Mouse (Mus musculus): ENCODE results near the gene Gm21060. TPM values are rescaled to one million over a fixed set of nuclear protein-coding genes. Genes with fewer than 3 reads are reported as not detected.
"Not testable (repeated sequence)": the region's sequence is repeated elsewhere in the genome, so short reads cannot be mapped to it uniquely, and the experiment has no call there.

Gm21060 gene
- not detected in 2 replicates for polyA plus RNA-seq (2016; fragmentation: Nextera tagmentation; extraction: Ambion mirVana)

DNA sequence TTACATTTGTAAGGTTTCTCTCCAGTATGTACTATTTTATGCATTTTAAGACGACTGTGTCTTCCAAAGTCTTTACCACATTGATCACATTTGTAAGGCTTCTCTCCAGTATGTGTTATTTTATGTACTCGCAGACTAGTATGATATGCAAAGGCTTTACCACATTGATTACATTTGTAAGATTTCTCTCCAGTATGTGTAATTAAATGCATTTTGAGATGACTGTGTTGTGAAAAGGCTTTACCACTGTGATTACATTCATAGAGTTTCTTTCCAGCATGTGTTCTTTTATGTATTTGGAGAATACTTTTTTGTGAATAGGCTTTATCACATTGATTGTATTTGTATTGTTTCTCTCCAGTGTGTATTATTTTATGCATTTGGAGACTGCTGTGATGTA, at the start of gene Gm21060:
Gene Gm21060 (minus strand): TSS at position 101 of the 400 bp plus-strand sequence.
- Histone ChIP-seq H3K9me3 (replicated peaks) (peaks cover 3% of the 10 kb centered on the region; the same call in 1 of the 2 replicates), H3K4me3 (no peak within 1 kb of the TSS), H3K36me3 (no peaks in the 10 kb centered on the region), H3K27me3 (replicated peaks) (no peaks in the 10 kb centered on the region), H3K9ac (no peak within 1 kb of the TSS), H3K4me2 (no peak within 1 kb of the TSS), H3K4me1 (replicated peaks) (no peaks in the 10 kb centered on the region), H3K27ac (ENCODE audit: poor library complexity, severe bottlenecking) (no peak within 1 kb of the TSS)
- WGBS = 73% methylated on average over 2 of the region's 2 CpGs
- no peak for ATAC-seq (ENCODE audit: insufficient number of reproducible peaks, low FRiP score)

- not testable (repeated sequence) for ATAC-seq (ENCODE audit: insufficient number of reproducible peaks, low FRiP score)
Measured at GRCm38 (mm10) chr19:61320844-61321243, 24.0 kb upstream of the Gm21060 start.

GRCm38 (mm10) chr19:61313185-61313584, 16.3 kb upstream of the Gm21060 start:
- not testable (repeated sequence) for H3K9me3 ChIP-seq (replicated peaks); H3K36me3 ChIP-seq; H3K4me1 ChIP-seq (replicated peaks); H3K9ac ChIP-seq; H3K27me3 ChIP-seq (replicated peaks); H3K4me3 ChIP-seq; ATAC-seq (ENCODE audit: insufficient number of reproducible peaks, low FRiP score); H3K27ac ChIP-seq (ENCODE audit: poor library complexity, severe bottlenecking)
- WGBS = 39% methylated on average over 11 of the region's 11 CpGs
- H3K4me2 ChIP-seq = 0 out of 2 replicates have a peak overlapping the region, but pooled peaks have one; percentile 6

More at GRCm38 (mm10) chr19:61320844-61321243, 24.0 kb upstream of the Gm21060 start:
- 73% methylated on average over 3 of the region's 3 CpGs for WGBS
- not testable (repeated sequence) for H3K27ac ChIP-seq (ENCODE audit: poor library complexity, severe bottlenecking); H3K9ac ChIP-seq; H3K9me3 ChIP-seq (replicated peaks); H3K4me2 ChIP-seq; H3K27me3 ChIP-seq (replicated peaks); H3K4me3 ChIP-seq; H3K36me3 ChIP-seq; H3K4me1 ChIP-seq (replicated peaks)

- H3K27me3 ChIP-seq (replicated peaks); H3K4me3 ChIP-seq; H3K9me3 ChIP-seq (replicated peaks); H3K27ac ChIP-seq (ENCODE audit: poor library complexity, severe bottlenecking); H3K36me3 ChIP-seq; ATAC-seq (ENCODE audit: insufficient number of reproducible peaks, low FRiP score); H3K9ac ChIP-seq; H3K4me1 ChIP-seq (replicated peaks); H3K4me2 ChIP-seq: not testable (repeated sequence)
- 85% methylated on average over 10 of the region's 10 CpGs for WGBS
Measured at GRCm38 (mm10) chr19:61312400-61312799, 15.5 kb upstream of the Gm21060 start.

- not testable (repeated sequence) for H3K4me1 ChIP-seq (replicated peaks); ATAC-seq (ENCODE audit: insufficient number of reproducible peaks, low FRiP score); H3K4me3 ChIP-seq; H3K4me2 ChIP-seq; H3K27me3 ChIP-seq (replicated peaks); H3K9ac ChIP-seq; H3K36me3 ChIP-seq; H3K9me3 ChIP-seq (replicated peaks)
- H3K27ac ChIP-seq (ENCODE audit: poor library complexity, severe bottlenecking) = peak overlapping the region; percentile 70; the same call in 1 of the 2 replicates
- WGBS = 55% methylated on average over 1 of the region's 1 CpGs
Measured at GRCm38 (mm10) chr19:61308083-61308482, 11.2 kb upstream of the Gm21060 start.

- H3K27me3 ChIP-seq (replicated peaks); H3K4me3 ChIP-seq; H3K27ac ChIP-seq (ENCODE audit: poor library complexity, severe bottlenecking); H3K4me1 ChIP-seq (replicated peaks); H3K4me2 ChIP-seq; H3K9me3 ChIP-seq (replicated peaks); ATAC-seq (ENCODE audit: insufficient number of reproducible peaks, low FRiP score); H3K9ac ChIP-seq; H3K36me3 ChIP-seq: not testable (repeated sequence)
- 74% methylated on average over 4 of the region's 4 CpGs for WGBS
Measured at GRCm38 (mm10) chr19:61285033-61285432, 11.8 kb downstream of the Gm21060 start.

DNA sequence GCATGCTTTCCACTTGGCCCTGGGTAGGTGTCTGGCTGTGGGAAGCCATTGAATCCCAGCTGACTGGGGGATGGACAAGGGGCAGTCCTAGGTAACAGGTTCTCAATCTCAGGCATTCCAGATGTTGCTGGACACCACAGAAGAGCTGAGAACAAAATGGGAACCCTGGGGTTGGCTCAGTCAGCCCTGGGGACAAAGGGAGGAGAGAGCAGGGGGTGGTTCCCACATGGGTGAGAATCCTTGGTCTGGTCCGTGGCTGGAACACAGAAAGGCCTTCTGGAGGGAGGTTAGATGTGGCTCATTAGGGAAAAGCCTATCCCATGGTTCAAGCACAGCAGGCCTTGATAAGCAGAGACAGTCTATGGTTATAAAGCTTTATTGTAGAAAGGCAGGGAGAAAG, 13.3 kb downstream of the Gm21060 start:
- Histone ChIP-seq H3K4me2 (no peak overlapping the region), H3K9ac (no peak overlapping the region), H3K4me1 (replicated peaks) (no peaks in the 10 kb centered on the region), H3K9me3 (replicated peaks) (no peaks in the 10 kb centered on the region), H3K27ac (ENCODE audit: poor library complexity, severe bottlenecking) (no peak overlapping the region), H3K36me3 (no peaks in the 10 kb centered on the region), H3K4me3 (no peak overlapping the region), H3K27me3 (replicated peaks) (no peaks in the 10 kb centered on the region)
- 55% methylated on average over 1 of the region's 1 CpGs for WGBS
- ATAC-seq (ENCODE audit: insufficient number of reproducible peaks, low FRiP score) = no peak

GRCm38 (mm10) chr19:61275446-61275845, 21.4 kb downstream of the Gm21060 start:
- Histone ChIP-seq H3K27me3 (replicated peaks) (0 out of 2 replicates have a peak, but pooled peaks cover 4% of the 10 kb centered on the region), H3K4me3 (no peak overlapping the region), H3K36me3 (no peaks in the 10 kb centered on the region), H3K4me1 (replicated peaks) (no peaks in the 10 kb centered on the region), H3K4me2 (no peak overlapping the region), H3K9me3 (replicated peaks) (no peaks in the 10 kb centered on the region), H3K9ac (no peak overlapping the region), H3K27ac (ENCODE audit: poor library complexity, severe bottlenecking) (no peak overlapping the region)
- WGBS = 83% methylated on average over 1 of the region's 1 CpGs
- ATAC-seq (ENCODE audit: insufficient number of reproducible peaks, low FRiP score) = no peak

- not testable (repeated sequence) for H3K36me3 ChIP-seq; H3K9me3 ChIP-seq (replicated peaks); H3K4me1 ChIP-seq (replicated peaks); H3K27ac ChIP-seq (ENCODE audit: poor library complexity, severe bottlenecking); H3K9ac ChIP-seq; ATAC-seq (ENCODE audit: insufficient number of reproducible peaks, low FRiP score); H3K27me3 ChIP-seq (replicated peaks); H3K4me3 ChIP-seq
- peak overlapping the region; percentile 33; the same call in 1 of the 2 replicates for H3K4me2 ChIP-seq
- WGBS = 24% methylated on average over 11 of the region's 11 CpGs
Measured at GRCm38 (mm10) chr19:61269141-61269540, 27.7 kb downstream of the Gm21060 start.

DNA sequence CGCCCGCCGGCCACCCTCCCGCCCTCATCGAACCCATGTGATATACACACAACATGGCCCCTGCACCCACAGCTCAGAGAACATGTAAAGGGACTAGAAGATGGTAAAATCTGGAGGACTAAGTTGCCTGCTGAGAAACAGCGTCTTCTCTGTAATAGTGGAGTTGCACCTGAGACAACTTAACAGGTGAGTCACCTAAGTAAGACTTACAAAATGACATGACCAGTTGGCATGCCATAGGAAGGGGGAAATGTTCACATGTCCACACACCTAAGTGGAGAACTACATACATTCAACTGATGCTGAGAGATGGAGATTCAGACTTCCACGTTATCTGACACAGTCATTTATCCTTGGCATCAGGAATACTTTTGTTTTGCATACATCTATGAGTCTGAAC, 29.7 kb downstream of the Gm21060 start:
- Histone ChIP-seq H3K9ac (no peak overlapping the region), H3K27me3 (replicated peaks) (no peaks in the 10 kb centered on the region), H3K4me2 (no peak overlapping the region), H3K27ac (ENCODE audit: poor library complexity, severe bottlenecking) (no peak overlapping the region), H3K4me1 (replicated peaks) (0 out of 2 replicates have a peak, but pooled peaks cover 3% of the 10 kb centered on the region), H3K9me3 (replicated peaks) (no peaks in the 10 kb centered on the region), H3K4me3 (no peak overlapping the region), H3K36me3 (no peaks in the 10 kb centered on the region)
- ATAC-seq (ENCODE audit: insufficient number of reproducible peaks, low FRiP score) = no peak
- WGBS = 19% methylated on average over 7 of the region's 7 CpGs

- H3K4me3 ChIP-seq = no peak overlapping the region
- H3K9me3 ChIP-seq (replicated peaks) = no peaks in the 10 kb centered on the region
- H3K36me3 ChIP-seq = no peaks in the 10 kb centered on the region
- no peak overlapping the region for H3K27ac ChIP-seq (ENCODE audit: poor library complexity, severe bottlenecking)
- ATAC-seq (ENCODE audit: insufficient number of reproducible peaks, low FRiP score) = no peak
- 0 out of 2 replicates have a peak, but pooled peaks cover 3% of the 10 kb centered on the region for H3K4me1 ChIP-seq (replicated peaks)
- H3K4me2 ChIP-seq = no peak overlapping the region
- H3K9ac ChIP-seq = no peak overlapping the region
- H3K27me3 ChIP-seq (replicated peaks) = no peaks in the 10 kb centered on the region
- WGBS = 2% methylated on average over 26 of the region's 26 CpGs
Measured at GRCm38 (mm10) chr19:61266651-61267050, 30.2 kb downstream of the Gm21060 start.

GRCm38 (mm10) chr19:61266246-61266615, 30.6 kb downstream of the Gm21060 start:
- Histone ChIP-seq H3K9me3 (replicated peaks) (no peaks in the 10 kb centered on the region), H3K4me2 (no peak overlapping the region), H3K4me3 (no peak overlapping the region), H3K4me1 (replicated peaks) (0 out of 2 replicates have a peak, but pooled peaks cover 3% of the 10 kb centered on the region), H3K36me3 (no peaks in the 10 kb centered on the region), H3K9ac (no peak overlapping the region; the same call in 1 of the 2 replicates), H3K27me3 (replicated peaks) (no peaks in the 10 kb centered on the region), H3K27ac (ENCODE audit: poor library complexity, severe bottlenecking) (no peak overlapping the region)
- WGBS = 1% methylated on average over 12 of the region's 12 CpGs
- no peak for ATAC-seq (ENCODE audit: insufficient number of reproducible peaks, low FRiP score)
